Mouse (Mus musculus): ENCODE measurements around the gene Kifc3. TPM values are rescaled to one million over a fixed set of nuclear protein-coding genes. Genes with fewer than 3 reads are reported as not detected.

Gene Kifc3
- polyA plus RNA-seq, 2 experiments: 12.7 to 25.9 TPM

DNA sequence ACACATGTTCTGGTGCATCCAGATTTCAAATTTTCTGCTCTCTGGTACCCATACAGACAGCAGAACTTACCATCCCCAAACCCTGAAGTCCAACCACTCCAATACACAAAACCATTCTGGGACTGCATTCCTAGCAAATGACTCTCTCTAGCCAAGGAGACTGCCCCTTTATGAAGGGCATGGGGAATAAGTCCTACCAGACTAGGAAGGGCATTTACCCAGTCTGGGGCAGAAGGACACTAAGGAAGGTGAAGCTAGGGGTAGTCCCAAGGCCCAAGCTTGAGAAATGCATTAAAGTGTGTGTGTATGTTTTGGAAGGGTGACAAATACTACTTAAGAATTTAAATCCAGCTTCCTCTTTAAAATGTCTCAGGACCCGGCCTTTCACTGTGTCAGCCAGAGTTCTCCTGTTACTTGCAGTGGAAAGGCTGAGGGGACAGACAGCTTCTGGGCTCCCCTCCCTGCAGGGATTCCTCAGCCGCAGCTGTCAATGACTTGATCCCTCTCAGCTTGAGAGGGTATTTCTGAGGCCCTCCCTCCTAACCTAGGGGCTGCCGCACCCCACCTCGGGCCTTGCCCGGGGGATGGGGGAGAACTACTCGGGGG lies 61.0 kb downstream of the Kifc3 start:
- H3K9me3 ChIP-seq (ENCODE audit: control insufficient read depth, low read length): no peaks in the 10 kb centered on the region
- H3K27me3 ChIP-seq (ENCODE audit: control insufficient read depth, insufficient read depth, low read length): peaks cover 6% of the 10 kb centered on the region; the same call in 1 of the 2 replicates
- peak overlapping the region; percentile 66 for H3K4me3 ChIP-seq (replicated peaks; ENCODE audit: low read length)
- H3K9ac ChIP-seq (ENCODE audit: low read depth, low read length, severe bottlenecking): peak overlapping the region; percentile 83
- ATAC-seq (ENCODE audit: low FRiP score, low read depth) (peak; percentile 36), DNase-seq (ENCODE audit: low spot score) (peak; percentile 62)
- H3K4me1 ChIP-seq (ENCODE audit: control insufficient read depth, insufficient read depth, low read length): peaks cover 30% of the 10 kb centered on the region
- no peak for TF ChIP-seq POLR2A (IDR thresholded peaks at IDR 0.05; ENCODE audit: borderline replicate concordance, extremely low read depth, insufficient read depth, insufficient read length)
- H3K36me3 ChIP-seq (ENCODE audit: control insufficient read depth, insufficient read depth, low read length): peaks cover 5% of the 10 kb centered on the region; the same call in 1 of the 2 replicates
- peak overlapping the region; percentile 65; the same call in 1 of the 2 replicates for H3K27ac ChIP-seq (replicated peaks; ENCODE audit: low read depth, low read length)
- 0% methylated on average over 6 of the region's 6 CpGs for WGBS
- peak overlapping the region; percentile 95 for H3K4me2 ChIP-seq (replicated peaks; ENCODE audit: low read depth, low read length, severe bottlenecking)

DNA sequence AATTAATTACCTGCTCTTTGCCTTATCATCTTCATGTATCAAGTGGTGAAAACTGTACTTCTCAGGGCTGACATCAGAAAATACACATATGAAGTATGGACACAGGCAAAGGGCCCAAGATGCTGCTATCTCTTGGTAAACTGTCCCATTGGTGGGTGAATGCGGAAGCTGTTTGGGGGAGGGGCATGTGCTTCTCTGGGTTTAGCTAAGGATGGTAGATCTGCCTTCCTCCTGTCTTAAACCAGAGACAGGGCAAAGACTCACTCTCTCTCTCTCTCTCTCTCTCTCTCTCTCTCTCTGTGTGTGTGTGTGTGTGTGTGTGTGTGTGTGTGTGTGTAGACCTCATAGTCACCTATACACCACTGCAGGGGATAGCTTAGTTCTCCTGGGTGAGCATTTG lies 61.6 kb downstream of the Kifc3 start:
- no peak for ATAC-seq (ENCODE audit: low FRiP score, low read depth)
- Histone ChIP-seq H3K4me3 (replicated peaks; ENCODE audit: low read length) (no peak overlapping the region), H3K27me3 (ENCODE audit: control insufficient read depth, insufficient read depth, low read length) (peaks cover 6% of the 10 kb centered on the region; the same call in 1 of the 2 replicates), H3K9ac (ENCODE audit: low read depth, low read length, severe bottlenecking) (no peak overlapping the region), H3K36me3 (ENCODE audit: control insufficient read depth, insufficient read depth, low read length) (peaks cover 5% of the 10 kb centered on the region; the same call in 1 of the 2 replicates), H3K4me2 (replicated peaks; ENCODE audit: low read depth, low read length, severe bottlenecking) (peak overlapping the region; percentile 95), H3K4me1 (ENCODE audit: control insufficient read depth, insufficient read depth, low read length) (peaks cover 30% of the 10 kb centered on the region), H3K27ac (replicated peaks; ENCODE audit: low read depth, low read length) (no peak overlapping the region), H3K9me3 (ENCODE audit: control insufficient read depth, low read length) (no peaks in the 10 kb centered on the region)
- DNase-seq (ENCODE audit: low spot score): no peak
- TF ChIP-seq POLR2A (IDR thresholded peaks at IDR 0.05; ENCODE audit: borderline replicate concordance, extremely low read depth, insufficient read depth, insufficient read length): no peak
- 80% methylated on average over 1 of the region's 1 CpGs for WGBS

DNA sequence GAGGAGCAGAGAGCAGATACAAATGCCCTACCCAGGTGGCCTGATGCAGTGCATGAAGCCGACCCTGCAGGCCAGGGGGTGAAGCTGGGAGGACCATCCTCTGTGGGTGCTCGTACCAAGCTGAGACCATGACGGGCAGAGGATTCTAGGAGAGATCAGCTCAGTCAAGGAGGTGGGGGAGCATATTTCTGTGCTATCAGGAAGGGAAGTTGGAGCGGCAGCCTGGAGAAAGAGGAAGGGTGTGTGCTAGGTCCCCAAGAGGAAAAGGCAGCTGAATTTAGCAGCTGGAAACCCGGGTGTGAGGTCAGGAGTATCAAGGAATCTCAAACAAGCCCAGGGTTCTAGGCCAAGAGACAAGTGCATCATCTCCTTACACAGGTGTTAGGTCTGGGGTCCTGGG lies 62.1 kb downstream of the Kifc3 start:
- peaks cover 6% of the 10 kb centered on the region; the same call in 1 of the 2 replicates for H3K27me3 ChIP-seq (ENCODE audit: control insufficient read depth, insufficient read depth, low read length)
- peaks cover 30% of the 10 kb centered on the region for H3K4me1 ChIP-seq (ENCODE audit: control insufficient read depth, insufficient read depth, low read length)
- no peaks in the 10 kb centered on the region for H3K9me3 ChIP-seq (ENCODE audit: control insufficient read depth, low read length)
- 52% methylated on average over 5 of the region's 5 CpGs for WGBS
- no peak for ATAC-seq (ENCODE audit: low FRiP score, low read depth)
- no peak overlapping the region for H3K4me3 ChIP-seq (replicated peaks; ENCODE audit: low read length)
- H3K4me2 ChIP-seq (replicated peaks; ENCODE audit: low read depth, low read length, severe bottlenecking): peak overlapping the region; percentile 95; the same call in 1 of the 2 replicates
- no peak overlapping the region for H3K9ac ChIP-seq (ENCODE audit: low read depth, low read length, severe bottlenecking)
- H3K27ac ChIP-seq (replicated peaks; ENCODE audit: low read depth, low read length): no peak overlapping the region
- TF ChIP-seq POLR2A (IDR thresholded peaks at IDR 0.05; ENCODE audit: borderline replicate concordance, extremely low read depth, insufficient read depth, insufficient read length): no peak
- DNase-seq (ENCODE audit: low spot score): no peak
- H3K36me3 ChIP-seq (ENCODE audit: control insufficient read depth, insufficient read depth, low read length): peaks cover 5% of the 10 kb centered on the region; the same call in 1 of the 2 replicates

DNA sequence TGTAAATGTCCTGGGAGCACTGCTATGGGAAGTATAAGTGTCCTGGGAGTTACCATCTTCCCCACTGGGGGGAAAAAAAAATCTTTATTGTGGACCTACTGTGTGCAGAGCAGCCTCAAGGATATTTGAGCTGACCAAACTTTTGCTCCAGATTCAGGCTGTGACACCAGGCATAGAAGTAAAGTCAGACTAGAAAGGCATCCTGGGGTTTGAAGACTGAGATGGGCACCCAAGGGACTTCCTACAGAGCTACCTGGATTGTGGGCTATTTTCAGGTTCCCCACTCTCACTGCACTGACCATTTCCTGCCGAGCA lies 63.6 kb downstream of the Kifc3 start:
- peaks cover 6% of the 10 kb centered on the region; the same call in 1 of the 2 replicates for H3K27me3 ChIP-seq (ENCODE audit: control insufficient read depth, insufficient read depth, low read length)
- WGBS: 29% methylated on average over 1 of the region's 1 CpGs
- H3K9ac ChIP-seq (ENCODE audit: low read depth, low read length, severe bottlenecking): no peak overlapping the region
- DNase-seq (ENCODE audit: low spot score) (no peak), ATAC-seq (ENCODE audit: low FRiP score, low read depth) (no peak)
- peaks cover 8% of the 10 kb centered on the region; the same call in 1 of the 2 replicates for H3K36me3 ChIP-seq (ENCODE audit: control insufficient read depth, insufficient read depth, low read length)
- no peak overlapping the region for H3K4me3 ChIP-seq (replicated peaks; ENCODE audit: low read length)
- H3K27ac ChIP-seq (replicated peaks; ENCODE audit: low read depth, low read length): no peak overlapping the region
- TF ChIP-seq POLR2A (IDR thresholded peaks at IDR 0.05; ENCODE audit: borderline replicate concordance, extremely low read depth, insufficient read depth, insufficient read length): no peak
- no peaks in the 10 kb centered on the region for H3K9me3 ChIP-seq (ENCODE audit: control insufficient read depth, low read length)
- peaks cover 30% of the 10 kb centered on the region for H3K4me1 ChIP-seq (ENCODE audit: control insufficient read depth, insufficient read depth, low read length)
- H3K4me2 ChIP-seq (replicated peaks; ENCODE audit: low read depth, low read length, severe bottlenecking): no peak overlapping the region

DNA sequence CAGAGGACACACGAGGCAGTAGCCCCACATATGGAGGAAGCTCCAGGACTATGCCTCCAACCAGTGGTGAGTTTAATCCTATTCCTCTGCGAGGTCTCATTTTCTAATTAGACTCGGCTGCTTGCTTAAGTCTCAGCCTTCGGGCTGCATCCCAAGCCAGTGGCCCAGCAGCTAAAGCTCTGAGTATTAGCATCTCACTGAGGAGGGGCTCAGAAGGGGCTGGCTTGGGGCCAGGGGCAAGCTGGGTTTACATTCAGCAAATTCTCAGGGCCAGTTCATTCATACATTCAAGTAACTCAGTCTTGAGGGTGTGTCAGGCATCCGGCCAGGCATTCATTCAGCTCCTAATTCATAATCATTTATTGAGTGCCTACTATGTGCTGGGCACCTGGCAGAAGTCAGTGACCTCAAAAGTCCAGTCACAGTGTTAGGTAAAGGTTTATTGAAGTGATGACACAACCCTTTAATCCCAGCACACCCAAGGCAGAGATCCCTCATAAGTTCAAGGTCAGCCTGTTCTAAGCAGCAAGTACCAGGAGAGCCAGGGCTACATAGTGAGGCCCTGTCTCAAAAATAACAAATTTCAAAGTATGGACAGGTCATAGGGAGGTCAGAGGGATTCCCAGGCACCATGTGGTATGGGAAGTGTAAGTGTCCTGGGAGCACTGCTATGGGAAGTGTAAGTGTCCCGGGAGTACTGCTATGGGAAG lies 64.1 kb downstream of the Kifc3 start:
- TF ChIP-seq POLR2A (IDR thresholded peaks at IDR 0.05; ENCODE audit: borderline replicate concordance, extremely low read depth, insufficient read depth, insufficient read length): no peak
- DNase-seq (ENCODE audit: low spot score): peak; percentile 49
- WGBS: 23% methylated on average over 6 of the region's 6 CpGs
- H3K27me3 ChIP-seq (ENCODE audit: control insufficient read depth, insufficient read depth, low read length): peaks cover 6% of the 10 kb centered on the region; the same call in 1 of the 2 replicates
- 0 out of 2 replicates have a peak, but pooled peaks have one; percentile 14 for ATAC-seq (ENCODE audit: low FRiP score, low read depth)
- H3K9ac ChIP-seq (ENCODE audit: low read depth, low read length, severe bottlenecking): peak overlapping the region; percentile 31; the same call in 1 of the 2 replicates
- H3K4me1 ChIP-seq (ENCODE audit: control insufficient read depth, insufficient read depth, low read length): peaks cover 30% of the 10 kb centered on the region
- H3K27ac ChIP-seq (replicated peaks; ENCODE audit: low read depth, low read length): no peak overlapping the region
- H3K9me3 ChIP-seq (ENCODE audit: control insufficient read depth, low read length): no peaks in the 10 kb centered on the region
- H3K36me3 ChIP-seq (ENCODE audit: control insufficient read depth, insufficient read depth, low read length): peaks cover 8% of the 10 kb centered on the region; the same call in 1 of the 2 replicates
- H3K4me3 ChIP-seq (replicated peaks; ENCODE audit: low read length): peak overlapping the region; percentile 29
- peak overlapping the region; percentile 52 for H3K4me2 ChIP-seq (replicated peaks; ENCODE audit: low read depth, low read length, severe bottlenecking)

All from limb, embryonic 14.5 days (tissue).